Mouse (Mus musculus) ES-Bruce4 (cell line): Measurements from ENCODE around the gene Mndal.
"Not testable (repeated sequence)": the region's sequence is repeated elsewhere in the genome, so short reads cannot be mapped to it uniquely, and the experiment has no call there.

ENCODE experiments used
- CTCF ChIP-seq: IDR thresholded peaks from one replicate; pipeline ENCODE4 v1.8.1; 2011; ENCODE audit warnings: low read depth, low read length
- EP300 ChIP-seq: IDR thresholded peaks from 2 replicates; pipeline ENCODE4 v1.6.1; 2011; ENCODE audit warnings: low read depth, low read length; ENCODE audit not compliant: insufficient read depth
- POLR2A ChIP-seq: IDR thresholded peaks from one replicate; pipeline ENCODE4 v1.8.1; 2011; ENCODE audit warnings: low read length; ENCODE audit not compliant: insufficient read depth

GRCm38 (mm10) chr1:173809294-173809693, 133.0 kb downstream of the Mndal start:
- not testable (repeated sequence) for TF ChIP-seq EP300, POLR2A, CTCF
